Mouse (Mus musculus) myocyte (in vitro differentiated cells): ENCODE data around the gene Mtfmt. TPM values are rescaled to one million over a fixed set of nuclear protein-coding genes. Genes with fewer than 3 reads are reported as not detected.
A peak's percentile ranks its signal among the peaks of the same experiment; 100 is the strongest.

Experiments used
- H3K27me3 ChIP-seq: one replicate; pipeline ENCODE4 v1.6.1; 2011; ENCODE audit not compliant: control insufficient read depth, insufficient read depth, insufficient read length
- H3K36me3 ChIP-seq: one replicate; pipeline ENCODE4 v1.6.1; 2011; ENCODE audit not compliant: control insufficient read depth, insufficient read depth
- H3K4me2 ChIP-seq: one replicate; pipeline ENCODE4 v1.6.1; 2011; ENCODE audit warnings: low read depth, control low read depth
- H3K4me3 ChIP-seq: one replicate; pipeline ENCODE4 v1.5.1; 2011; ENCODE audit warnings: mild to moderate bottlenecking, control low read depth, moderate library complexity
- H3K79me2 ChIP-seq: one replicate; pipeline ENCODE4 v1.6.1; 2011; ENCODE audit not compliant: control insufficient read depth, insufficient read depth
- H3ac ChIP-seq: one replicate; pipeline ENCODE4 v1.6.1; 2011; ENCODE audit not compliant: control insufficient read depth, insufficient read length
- CEBPB ChIP-seq: IDR thresholded peaks from 2 replicates; pipeline ENCODE4 v1.6.1; 2011; ENCODE audit warnings: mild to moderate bottlenecking, moderate library complexity; ENCODE audit not compliant: poor library complexity, insufficient read depth, severe bottlenecking
- E2F4 ChIP-seq: IDR thresholded peaks from one replicate; pipeline ENCODE4 v1.6.1; 2011; ENCODE audit warnings: mild to moderate bottlenecking, control low read depth, moderate library complexity; ENCODE audit not compliant: insufficient read depth
- MAX ChIP-seq: IDR thresholded peaks from one replicate; pipeline ENCODE4 v1.6.1; 2011; ENCODE audit warnings: low read depth, mild to moderate bottlenecking, control low read depth
- MYOD1 ChIP-seq, 3 experiments: IDR thresholded peaks; one replicate each; pipeline ENCODE4 v1.6.1; 2011; ENCODE audit warnings: control low read depth in 2 of 3, low read depth in 2 of 3, mild to moderate bottlenecking in 2 of 3, moderate library complexity in 1 of 3; ENCODE audit not compliant: insufficient read length in 2 of 3, control insufficient read depth in 1 of 3
- MYOG ChIP-seq, 3 experiments: IDR thresholded peaks; one replicate each; pipeline ENCODE4 v1.6.1; 2011; ENCODE audit warnings: control low read depth in 2 of 3, low read depth in 2 of 3, mild to moderate bottlenecking in 2 of 3; ENCODE audit not compliant: insufficient read length in 2 of 3, control insufficient read depth in 1 of 3, insufficient read depth in 1 of 3
- POLR2A ChIP-seq: IDR thresholded peaks from one replicate; pipeline ENCODE4 v1.6.1; 2011; ENCODE audit warnings: low read depth, mild to moderate bottlenecking, control low read depth, moderate library complexity; ENCODE audit not compliant: insufficient read length
- POLR2AphosphoS2 ChIP-seq: IDR thresholded peaks from one replicate; pipeline ENCODE4 v1.6.1; 2011; ENCODE audit warnings: low read depth, control low read depth; ENCODE audit not compliant: insufficient read length
- REST ChIP-seq: IDR thresholded peaks from one replicate; pipeline ENCODE4 v1.6.1; 2011; ENCODE audit warnings: mild to moderate bottlenecking, control low read depth, moderate library complexity; ENCODE audit not compliant: insufficient read depth, insufficient read length
- SRF ChIP-seq: IDR thresholded peaks from one replicate; pipeline ENCODE4 v1.6.1; 2011; ENCODE audit warnings: low read depth; ENCODE audit not compliant: control insufficient read depth, insufficient read length
- TCF12 ChIP-seq: IDR thresholded peaks from one replicate; pipeline ENCODE4 v1.6.1; 2011; ENCODE audit warnings: mild to moderate bottlenecking, control low read depth; ENCODE audit not compliant: poor library complexity, insufficient read depth, severe bottlenecking
- TCF3 ChIP-seq: IDR thresholded peaks from one replicate; pipeline ENCODE4 v1.6.1; 2011; ENCODE audit warnings: low read depth, control low read depth; ENCODE audit not compliant: insufficient read length
- USF1 ChIP-seq: IDR thresholded peaks from one replicate; pipeline ENCODE4 v1.6.1; 2011; ENCODE audit warnings: low read depth, mild to moderate bottlenecking, control low read depth, moderate library complexity
- polyA plus RNA-seq: library from polyadenylated mRNA; unstranded; fragments of >200 nt; fragmentation: generic; extraction: Trizol; gene quantifications from one replicate; pipeline ENCODE4 v1.2.1, GENCODE M21; 2012; ENCODE audit warnings: missing spikeins

The Mtfmt gene
- polyA plus RNA-seq, 1 experiment, result 6.3 TPM

- H3K4me3 ChIP-seq, result no peak overlapping the region
- no peaks in the 10 kb centered on the region for H3K36me3 ChIP-seq
- H3ac ChIP-seq, result no peak overlapping the region
- no peak overlapping the region for H3K4me2 ChIP-seq
- TF ChIP-seq E2F4 (no peak), POLR2A (no peak), MAX (no peak), TCF12 (no peak), CEBPB (no peak), REST (no peak), MYOG (IDR thresholded peaks at IDR 0.05; ENCODE audit: control insufficient read depth in 1 of 3, insufficient read depth in 1 of 3, insufficient read length in 2 of 3, low read depth in 2 of 3) (no peak)
- H3K79me2 ChIP-seq, result no peaks in the 10 kb centered on the region
- H3K27me3 ChIP-seq, result no peaks in the 10 kb centered on the region
These were observed 35.6 kb upstream of the Mtfmt start for GRCm38 (mm10) chr9:65399934-65400333.

- Histone ChIP-seq H3ac (no peak overlapping the region), H3K4me2 (peak overlapping the region; percentile 38), H3K36me3 (no peaks in the 10 kb centered on the region), H3K27me3 (no peaks in the 10 kb centered on the region), H3K79me2 (no peaks in the 10 kb centered on the region), H3K4me3 (no peak overlapping the region)
- TF ChIP-seq E2F4 (no peak), MYOG (IDR thresholded peaks at IDR 0.05; ENCODE audit: control insufficient read depth in 1 of 3, insufficient read depth in 1 of 3, insufficient read length in 2 of 3, low read depth in 2 of 3) (no peak), SRF (no peak), MYOD1 (IDR thresholded peaks at IDR 0.05; ENCODE audit: control insufficient read depth in 1 of 3, insufficient read length in 2 of 3, low read depth in 2 of 3) (no peak), REST (no peak)
These were observed 31.0 kb upstream of the Mtfmt start for GRCm38 (mm10) chr9:65404331-65405183.

- Histone ChIP-seq H3K4me3 (no peak overlapping the region), H3K36me3 (no peaks in the 10 kb centered on the region), H3ac (no peak overlapping the region), H3K4me2 (no peak overlapping the region), H3K27me3 (no peaks in the 10 kb centered on the region), H3K79me2 (no peaks in the 10 kb centered on the region)
- TF ChIP-seq SRF (no peak), E2F4 (no peak), CEBPB (no peak), MAX (no peak), USF1 (no peak), TCF3 (no peak)
These were observed 30.5 kb upstream of the Mtfmt start for GRCm38 (mm10) chr9:65405184-65405449.

- TF ChIP-seq POLR2A (no peak), MYOG (IDR thresholded peaks at IDR 0.05; ENCODE audit: control insufficient read depth in 1 of 3, insufficient read depth in 1 of 3, insufficient read length in 2 of 3, low read depth in 2 of 3) (no peak), USF1 (no peak), SRF (no peak), TCF12 (no peak), MAX (no peak), MYOD1 (IDR thresholded peaks at IDR 0.05; ENCODE audit: control insufficient read depth in 1 of 3, insufficient read length in 2 of 3, low read depth in 2 of 3) (no peak), CEBPB (no peak), E2F4 (no peak), POLR2AphosphoS2 (no peak), TCF3 (no peak), REST (no peak)
- H3K27me3 ChIP-seq, result peaks cover 4% of the 10 kb centered on the region
- H3K4me2 ChIP-seq, result no peak overlapping the region
- no peaks in the 10 kb centered on the region for H3K36me3 ChIP-seq
- H3K4me3 ChIP-seq, result no peak overlapping the region
- H3K79me2 ChIP-seq, result no peaks in the 10 kb centered on the region
- H3ac ChIP-seq, result no peak overlapping the region
These were observed 28.3 kb upstream of the Mtfmt start for GRCm38 (mm10) chr9:65407327-65407726.

- Histone ChIP-seq H3K27me3 (peaks cover 4% of the 10 kb centered on the region), H3K4me3 (no peak overlapping the region), H3ac (no peak overlapping the region), H3K79me2 (no peaks in the 10 kb centered on the region), H3K4me2 (no peak overlapping the region), H3K36me3 (no peaks in the 10 kb centered on the region)
- TF ChIP-seq MYOG (IDR thresholded peaks at IDR 0.05; ENCODE audit: control insufficient read depth in 1 of 3, insufficient read depth in 1 of 3, insufficient read length in 2 of 3, low read depth in 2 of 3), result no peak
These were observed 27.7 kb upstream of the Mtfmt start for GRCm38 (mm10) chr9:65407861-65408260.

- H3K4me2 ChIP-seq, result no peak overlapping the region
- TF ChIP-seq USF1, result no peak
- peak; percentile 14; the same call in 1 of the 2 replicates for TF ChIP-seq CEBPB
- TF ChIP-seq MYOG (IDR thresholded peaks at IDR 0.05; ENCODE audit: control insufficient read depth in 1 of 3, insufficient read depth in 1 of 3, insufficient read length in 2 of 3, low read depth in 2 of 3), result peak in 1 of 3 experiments; percentile 30
- TF ChIP-seq SRF, result no peak
- no peak for TF ChIP-seq REST
- no peaks in the 10 kb centered on the region for H3K79me2 ChIP-seq
- peaks cover 9% of the 10 kb centered on the region for H3K27me3 ChIP-seq
- H3ac ChIP-seq, result no peak overlapping the region
- H3K36me3 ChIP-seq, result no peaks in the 10 kb centered on the region
- H3K4me3 ChIP-seq, result no peak overlapping the region
These were observed 26.7 kb upstream of the Mtfmt start for GRCm38 (mm10) chr9:65408871-65409295.
